In genomic region chr7:84164419-84164818, GRCm38 (mm10) we compare ENCODE assay signal across 20 mouse cellular contexts.
"Had no signal": no experiment of that assay in that cellular context is flagged by ENCODE, and none has a peak within 500 bp of the region (broad histone marks: within the 10 kb centered on the region; RNA-seq: fewer than 3 reads in every experiment).

No protein-coding gene starts in this region.

- H3K4me3 ChIP-seq: heart, embryonic 10.5 days; heart, embryonic 12.5 days; hindbrain, embryonic 13.5 days; hindbrain, embryonic 15.5 days; kidney, embryonic 15.5 days; limb, embryonic 13.5 days; limb, embryonic 15.5 days had no signal

- H3K9me3 ChIP-seq: heart, embryonic 10.5 days; heart, embryonic 12.5 days; hindbrain, embryonic 13.5 days; hindbrain, embryonic 15.5 days; kidney, embryonic 15.5 days; limb, embryonic 13.5 days; limb, embryonic 15.5 days had no signal

- H3K27me3 ChIP-seq: heart, embryonic 12.5 days; hindbrain, embryonic 13.5 days; hindbrain, embryonic 15.5 days; kidney, embryonic 15.5 days; limb, embryonic 13.5 days; limb, embryonic 15.5 days had no signal

- ATAC-seq: forebrain, postnatal 0 days; hindbrain, postnatal 0 days had no signal

- DNase-seq: forebrain, postnatal 0 days; gastrocnemius, postnatal 14 days; gastrocnemius, postnatal 36 days; heart, adult 18-20 months; heart, postnatal 10 days; kidney, adult 18-20 months; kidney, postnatal 14 days; layer of hippocampus, adult 9-11 months; layer of hippocampus, postnatal 36 days; left cerebral cortex, postnatal 4 days had no signal

- H3K4me1 ChIP-seq: heart, embryonic 12.5 days; hindbrain, embryonic 13.5 days; hindbrain, embryonic 15.5 days; limb, embryonic 13.5 days; limb, embryonic 15.5 days had no signal

- H3K36me3 ChIP-seq: heart, embryonic 10.5 days; heart, embryonic 12.5 days; hindbrain, embryonic 13.5 days; hindbrain, embryonic 15.5 days; kidney, embryonic 15.5 days; limb, embryonic 13.5 days; limb, embryonic 15.5 days had no signal

- H3K4me2 ChIP-seq: heart, embryonic 12.5 days; hindbrain, embryonic 13.5 days; hindbrain, embryonic 15.5 days; kidney, embryonic 15.5 days; limb, embryonic 13.5 days; limb, embryonic 15.5 days; liver, embryonic 11.5 days had no signal

- H3K27ac ChIP-seq: heart, embryonic 10.5 days; hindbrain, embryonic 13.5 days; hindbrain, embryonic 15.5 days; hindbrain, postnatal 0 days; kidney, embryonic 15.5 days; kidney, postnatal 0 days; limb, embryonic 13.5 days; limb, embryonic 15.5 days had no signal

- H3K9ac ChIP-seq: forebrain, postnatal 0 days; heart, embryonic 12.5 days; hindbrain, embryonic 13.5 days; hindbrain, embryonic 15.5 days; kidney, embryonic 15.5 days; limb, embryonic 13.5 days; limb, embryonic 15.5 days had no signal
